Mouse (Mus musculus) liver, embryonic 14.5 days (tissue): ENCODE results near the gene Mical2.

Experiments
- CTCF ChIP-seq: IDR thresholded peaks from 2 replicates; pipeline ENCODE4 v1.5.1; 2016; ENCODE audit warnings: antibody characterized with exemption, low read depth, control low read depth
- EP300 ChIP-seq: IDR thresholded peaks from 2 replicates; pipeline ENCODE4 v1.6.1; 2016; ENCODE audit warnings: antibody characterized with exemption, low read depth

- TF ChIP-seq CTCF, result no peak
- TF ChIP-seq EP300, result no peak
Measured at GRCm38 (mm10) chr7:112192237-112192636, 33.4 kb upstream of the Mical2 start.
